Mouse (Mus musculus): ENCODE measurements around the gene Fam13c.
A peak's percentile ranks its signal among the peaks of the same experiment; 100 is the strongest.

Fam13c gene

DNA sequence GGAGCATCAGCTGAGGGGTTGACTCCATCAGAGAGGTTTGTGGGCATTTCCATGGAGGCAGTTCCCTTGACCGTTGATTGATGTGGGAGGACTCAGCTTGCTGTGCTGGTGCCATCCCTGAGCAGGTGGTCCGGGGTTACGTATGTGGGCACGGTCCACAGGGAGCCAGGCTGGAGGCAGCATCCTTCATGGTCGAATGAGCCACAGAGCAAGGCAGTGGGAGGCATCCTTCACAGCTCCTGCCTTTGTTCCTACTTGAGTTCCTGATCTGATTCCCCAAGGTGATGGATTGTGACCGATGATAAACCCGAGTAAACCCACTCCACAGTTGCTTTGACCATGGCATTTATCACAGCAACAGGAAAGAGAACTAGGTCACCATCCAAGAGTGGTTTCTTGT lies 25.4 kb downstream of the Fam13c start:
- no peak for DNase-seq

- DNase-seq: no peak
Observed at GRCm38 (mm10) chr10:70470836-70471235, 30.6 kb downstream of the Fam13c start.

GRCm38 (mm10) chr10:70477741-70478145 lies 37.5 kb downstream of the Fam13c start:
- DNase-seq: no peak

GRCm38 (mm10) chr10:70483736-70484135 lies 43.5 kb downstream of the Fam13c start:
- no peak for DNase-seq

DNA sequence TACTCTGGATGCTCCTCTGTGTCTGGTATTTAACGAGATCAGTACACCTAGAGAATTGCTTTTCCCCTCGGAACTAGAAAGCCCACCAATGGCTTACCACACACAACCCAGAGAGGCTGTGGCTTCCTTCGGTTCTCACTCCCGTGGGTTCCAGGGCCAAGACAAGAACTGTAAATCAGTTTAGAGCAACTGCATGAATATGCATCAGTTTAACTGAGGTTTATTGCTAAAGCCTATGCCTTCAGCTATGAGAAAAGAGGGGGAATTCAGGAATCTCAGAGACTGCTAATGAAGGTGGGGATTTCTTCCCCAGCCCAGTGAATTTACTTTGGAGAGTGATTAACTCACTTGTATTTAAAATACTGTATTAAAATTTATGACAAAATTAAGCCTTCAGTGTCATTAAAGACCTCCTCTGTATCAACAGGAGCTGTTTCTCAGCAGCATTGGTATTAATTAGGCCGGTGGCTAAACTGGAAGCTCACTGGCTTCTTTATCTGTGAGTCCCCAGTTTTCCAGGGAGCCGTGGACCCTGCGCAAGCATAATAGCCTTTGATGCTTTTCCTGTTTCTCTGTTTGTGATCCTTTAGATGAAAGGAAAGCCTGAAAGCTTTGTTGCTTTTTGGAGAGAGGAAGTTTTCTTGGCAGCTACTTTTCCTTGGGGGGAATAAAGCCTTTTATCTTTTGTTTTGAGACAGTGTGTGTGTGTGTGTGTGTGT lies 44.4 kb downstream of the Fam13c start:
- DNase-seq: no peak

DNA sequence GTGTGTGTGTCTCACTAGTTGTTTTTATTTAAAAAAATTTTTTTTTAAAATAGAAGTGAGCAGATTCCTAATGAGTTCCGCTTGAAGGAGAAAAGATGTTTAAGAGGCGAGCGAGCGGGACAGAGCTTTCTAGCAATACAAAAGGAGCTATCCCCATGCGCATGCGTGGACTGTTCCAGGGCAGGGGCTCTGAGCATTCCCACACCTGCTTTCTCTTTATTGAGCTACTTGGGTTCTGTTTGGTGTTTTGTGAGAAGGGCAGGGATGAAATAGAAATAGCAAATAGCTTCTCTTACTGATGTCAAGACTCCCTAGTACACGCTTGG lies 45.0 kb downstream of the Fam13c start:
- DNase-seq: no peak

GRCm38 (mm10) chr10:70486651-70487050 lies 46.4 kb downstream of the Fam13c start:
- DNase-seq: no peak

- DNase-seq: no peak
Observed at GRCm38 (mm10) chr10:70493891-70494290, 53.6 kb downstream of the Fam13c start.

DNA sequence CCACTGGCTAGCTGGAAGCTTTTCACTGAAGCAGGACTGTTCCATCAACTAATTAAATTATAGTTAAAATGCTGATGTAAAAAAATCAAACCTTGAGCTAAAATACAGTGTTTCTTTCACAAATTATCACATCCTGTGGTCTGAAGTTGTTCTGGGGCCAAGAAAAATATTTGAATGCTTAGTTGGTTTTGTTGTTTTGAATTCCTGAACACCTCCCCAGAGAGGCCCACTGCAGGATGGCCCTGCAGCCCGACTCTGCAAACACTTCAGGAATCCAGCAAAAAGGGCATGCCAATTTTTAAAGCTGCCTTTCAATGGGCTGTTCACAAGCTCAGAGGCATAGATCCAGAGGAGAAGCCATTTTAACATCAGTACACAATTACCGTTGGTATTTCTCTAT lies 54.2 kb downstream of the Fam13c start:
- no peak for DNase-seq

DNA sequence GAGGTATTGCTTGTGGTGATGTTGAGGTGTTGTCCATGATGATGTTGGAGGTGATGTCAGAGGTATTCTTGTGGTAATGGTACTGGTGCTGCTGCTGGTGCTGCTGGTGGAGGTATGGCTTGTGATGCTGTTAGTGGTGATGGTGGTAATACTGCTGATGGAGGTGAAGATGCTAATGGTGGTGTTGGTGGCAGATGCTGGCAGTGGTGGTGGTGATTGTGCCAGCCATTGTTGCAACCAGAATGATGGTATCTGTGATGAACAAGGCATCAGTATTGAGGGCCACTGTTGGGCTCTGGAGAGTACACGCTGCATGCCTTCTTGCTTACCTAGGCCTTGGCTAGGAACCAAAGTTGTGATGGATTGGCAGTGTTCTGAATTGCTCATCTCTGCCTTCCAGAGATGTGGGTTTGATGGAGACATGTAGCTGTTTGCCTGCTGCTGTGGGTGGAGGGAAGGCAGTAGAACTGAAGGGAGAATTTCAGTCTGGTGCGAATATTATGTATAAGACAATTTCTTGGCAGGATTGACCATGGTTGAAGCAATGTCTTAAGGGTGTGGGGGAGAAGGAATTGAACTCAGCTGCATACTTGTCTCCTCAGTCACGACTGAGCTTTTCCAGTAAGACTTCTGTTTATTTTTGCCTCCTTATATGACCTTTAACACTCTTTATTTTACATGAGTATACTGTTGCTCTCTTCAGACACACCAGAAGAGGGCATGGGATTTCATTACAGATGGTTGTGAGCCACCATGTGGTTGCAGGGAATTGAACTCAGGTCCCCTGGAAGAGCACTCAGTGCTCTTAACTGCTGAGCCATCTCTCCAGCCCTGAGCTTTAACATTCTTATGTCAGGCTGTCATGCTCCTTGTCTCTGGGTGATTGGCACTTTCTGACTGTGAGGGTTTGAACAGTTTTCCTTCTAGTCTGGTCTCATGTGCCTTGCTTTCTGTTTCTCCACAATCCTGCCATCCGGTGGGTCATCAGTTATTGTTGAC lies 55.1 kb downstream of the Fam13c start:
- no peak for DNase-seq

GRCm38 (mm10) chr10:70496938-70497337 lies 56.7 kb downstream of the Fam13c start:
- no peak for DNase-seq

DNA sequence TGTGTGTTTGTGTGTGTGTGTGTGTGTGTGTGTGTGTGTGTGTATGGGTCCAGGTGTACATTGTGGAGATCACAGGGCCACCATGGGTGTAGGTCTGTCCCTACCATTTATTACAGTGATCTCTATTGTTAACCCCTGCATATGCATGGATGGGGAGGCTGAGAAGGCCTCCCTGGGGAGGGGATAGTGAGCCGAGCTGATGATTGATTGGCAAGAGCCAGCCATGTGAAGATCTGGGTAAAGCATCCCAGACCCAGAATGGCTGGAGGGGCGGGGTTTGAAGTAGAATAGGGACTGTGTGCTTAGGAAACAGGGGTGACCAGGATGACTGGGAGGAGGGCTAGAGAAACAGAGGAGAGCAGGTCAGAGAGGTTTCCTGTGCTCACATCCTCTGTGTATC lies 58.0 kb downstream of the Fam13c start:
- DNase-seq: no peak

GRCm38 (mm10) chr10:70499246-70499645 lies 59.0 kb downstream of the Fam13c start:
- no peak for DNase-seq

- no peak for DNase-seq
Observed at GRCm38 (mm10) chr10:70504871-70505270, 64.6 kb downstream of the Fam13c start.

DNA sequence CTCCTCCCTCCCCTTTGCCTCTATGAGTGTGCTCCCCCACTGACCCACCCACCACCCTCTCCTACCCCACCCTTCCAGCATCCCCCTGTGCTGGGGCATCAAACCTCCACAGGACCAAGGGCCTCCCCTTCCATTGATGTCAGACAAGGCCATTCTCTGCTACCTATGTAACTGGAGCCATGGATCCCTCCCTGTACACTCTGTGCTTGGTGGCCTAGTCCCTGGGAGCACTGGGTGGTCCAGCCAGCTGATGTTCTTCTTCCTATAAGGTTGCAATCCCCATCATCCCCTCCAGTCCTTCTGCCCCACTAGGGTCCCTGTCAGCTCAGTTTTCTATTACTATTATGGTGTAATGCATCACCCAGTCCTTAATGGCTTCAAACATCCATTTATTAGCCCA lies 65.1 kb downstream of the Fam13c start:
- DNase-seq: no peak

GRCm38 (mm10) chr10:70505842-70506241 lies 65.6 kb downstream of the Fam13c start:
- no peak for DNase-seq

DNA sequence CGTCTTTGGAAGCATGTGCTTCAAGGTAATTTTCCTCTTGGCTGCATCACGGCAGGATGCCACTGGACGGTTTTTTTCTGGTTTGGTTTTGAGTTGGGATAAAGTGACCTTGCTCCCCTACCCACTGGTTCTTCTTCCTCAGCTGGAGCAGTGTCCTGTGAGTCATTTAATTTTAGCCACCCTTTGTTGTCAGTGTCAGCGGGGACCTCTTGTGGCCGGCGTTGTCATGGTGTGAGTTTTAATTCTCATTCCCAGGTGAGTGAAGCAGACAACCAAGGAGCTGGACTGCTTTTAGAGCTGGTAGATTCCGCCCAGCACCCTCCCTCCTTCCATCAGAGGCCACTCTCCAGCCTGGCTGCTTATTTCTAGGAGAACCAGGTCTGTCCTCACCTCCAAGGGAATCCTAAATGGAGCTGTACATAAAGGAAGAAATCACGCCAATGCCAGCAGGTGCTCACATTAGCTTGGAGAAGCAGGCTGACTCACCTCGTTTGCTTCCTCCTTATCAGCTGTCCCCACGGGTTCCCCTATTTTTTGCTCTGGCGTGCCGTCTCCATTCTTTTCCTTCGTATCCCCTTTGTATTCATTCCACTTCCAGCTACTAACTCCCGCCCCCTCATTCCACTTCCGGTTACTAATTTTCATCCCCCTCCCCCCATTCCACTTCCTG lies 66.4 kb downstream of the Fam13c start:
- no peak for DNase-seq

GRCm38 (mm10) chr10:70507880-70508279 lies 67.6 kb downstream of the Fam13c start:
- no peak for DNase-seq

- peak; percentile 72 for DNase-seq
Observed at GRCm38 (mm10) chr10:70514848-70515247, 74.6 kb downstream of the Fam13c start.

DNA sequence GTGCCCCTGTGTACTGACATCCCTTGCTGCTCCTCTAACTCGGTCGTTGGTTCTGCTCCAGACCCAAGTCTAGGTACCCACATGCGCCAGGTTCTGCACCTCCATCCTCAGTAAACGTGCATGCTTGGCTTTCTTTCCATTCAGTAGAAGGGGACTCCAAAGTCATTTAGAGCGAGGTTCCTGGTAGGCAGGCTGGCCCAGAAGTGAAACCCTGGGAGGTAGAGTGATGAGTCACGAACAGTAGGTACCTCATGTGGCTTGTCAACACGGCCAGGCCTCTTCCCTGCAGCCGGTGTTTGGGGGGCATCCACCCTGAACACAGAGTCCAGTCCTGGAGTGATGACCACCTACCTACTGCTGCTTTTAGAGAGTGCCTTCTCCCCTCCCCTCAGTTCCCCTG lies 76.4 kb downstream of the Fam13c start:
- no peak for DNase-seq

- DNase-seq: peak; percentile 76
Observed at GRCm38 (mm10) chr10:70519640-70520099, 79.4 kb downstream of the Fam13c start.

DNA sequence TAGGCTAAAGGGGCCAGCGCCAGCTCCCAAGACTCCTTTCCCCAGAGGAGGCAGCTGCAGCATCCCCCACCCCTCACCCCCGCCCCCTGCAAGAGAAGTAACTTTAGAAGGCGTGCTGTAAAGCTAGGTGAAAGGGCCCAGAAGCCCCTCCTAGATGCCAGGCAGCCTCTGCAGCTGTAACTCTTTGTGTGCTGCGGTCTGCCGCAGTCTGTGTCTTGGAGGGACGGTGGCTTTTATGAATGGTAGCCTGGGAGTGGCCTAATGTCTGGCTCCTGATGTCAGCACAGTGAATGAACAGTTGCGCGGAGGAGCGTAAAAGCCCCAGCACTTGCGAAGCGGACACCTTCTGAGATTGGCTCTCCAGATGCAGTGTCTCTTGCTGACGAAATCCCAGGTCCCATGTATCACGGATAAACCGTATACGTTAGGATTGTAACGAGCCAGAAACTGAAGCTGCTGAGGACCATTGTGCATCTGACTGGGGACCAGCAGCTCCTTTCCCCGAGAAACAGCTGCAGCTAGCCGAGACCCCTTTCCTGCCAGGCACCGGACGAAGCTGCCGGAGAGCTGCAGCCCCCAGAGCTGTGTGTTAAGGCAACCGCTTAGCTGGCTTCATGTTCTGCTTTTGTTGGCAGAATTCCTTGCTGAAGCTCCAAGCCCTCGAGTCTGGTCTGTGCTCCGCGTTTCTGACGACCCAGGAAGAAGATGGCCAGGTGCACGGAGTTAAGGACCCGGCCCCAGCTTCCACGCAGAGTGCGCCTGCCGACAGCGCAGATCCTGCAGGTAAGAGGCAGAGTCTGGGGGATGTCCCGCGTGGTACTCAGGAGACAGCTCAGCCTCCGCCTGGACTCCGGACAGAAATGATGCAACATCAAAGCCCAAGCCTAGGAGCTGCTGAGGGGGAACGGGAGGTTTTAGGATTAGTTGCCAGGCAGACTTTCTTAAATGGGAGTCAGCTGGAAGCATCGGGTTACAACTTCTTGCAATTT lies 80.2 kb downstream of the Fam13c start:
- peak; percentile 79 for DNase-seq

Data from right cerebral cortex, adult 18-20 months (tissue).